Mouse (Mus musculus) liver, embryonic 14.5 days (tissue): ENCODE measurements at regions not wholly inside any gene's neighbourhood (a gene's known extent, or its start where the extent isn't known, plus 50 kb on each side); places are given as distances from the start of the nearest gene placed in this dataset.

ENCODE experiments used
- CTCF ChIP-seq: IDR thresholded peaks from 2 replicates; pipeline ENCODE4 v1.5.1; 2016; ENCODE audit warnings: antibody characterized with exemption, low read depth, control low read depth
- EP300 ChIP-seq: IDR thresholded peaks from 2 replicates; pipeline ENCODE4 v1.6.1; 2016; ENCODE audit warnings: antibody characterized with exemption, low read depth

DNA sequence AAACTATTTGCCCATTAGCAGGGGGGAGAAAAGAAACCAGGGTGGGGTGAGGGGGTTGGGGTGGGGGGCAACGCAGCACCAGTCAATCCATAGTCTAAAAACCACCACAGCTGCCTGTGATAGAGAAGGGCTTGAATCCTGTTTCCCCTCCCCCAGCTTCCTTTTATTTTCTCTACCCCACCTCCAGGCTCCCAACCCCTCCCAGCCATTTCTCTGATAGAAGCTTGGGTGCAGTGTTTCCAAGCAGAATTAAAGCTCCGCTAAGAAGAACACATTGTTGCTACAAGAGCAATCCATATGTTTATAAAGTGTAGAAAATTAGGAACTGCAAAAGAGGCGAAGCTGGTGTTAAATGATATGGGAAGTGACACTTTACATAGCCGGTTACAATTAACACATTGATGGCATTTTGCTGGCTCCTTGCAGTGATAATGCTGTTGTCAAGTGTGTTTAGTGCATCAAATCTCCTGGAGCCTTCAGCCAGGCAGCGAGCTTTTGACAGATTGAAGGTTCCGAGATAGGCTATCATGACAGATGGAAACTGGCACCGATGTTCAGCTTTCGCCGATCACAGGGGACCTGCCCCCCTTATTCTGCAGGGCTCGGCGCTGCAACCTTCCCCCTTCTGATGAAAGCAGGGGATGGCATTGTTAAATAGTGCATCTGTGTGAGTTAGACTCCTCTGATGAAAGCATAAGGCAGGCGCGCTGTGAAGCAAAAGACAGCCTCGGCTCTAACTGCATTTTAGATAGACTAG lies 217.8 kb upstream of the Atp5g3 start:
- TF ChIP-seq EP300 = no peak
- no peak for TF ChIP-seq CTCF
